Mouse (Mus musculus) limb, embryonic 10.5 days (tissue): Measurements from ENCODE around the gene Olfr1185-ps1. TPM values are rescaled to one million over a fixed set of nuclear protein-coding genes. Genes with fewer than 3 reads are reported as not detected.
"Not testable (repeated sequence)": the region's sequence is repeated elsewhere in the genome, so short reads cannot be mapped to it uniquely, and the experiment has no call there.

ENCODE experiments used
- DNase-seq: peaks from one replicate; pipeline ENCODE4 v3.0.0-alpha.2; 2017; ENCODE audit warnings: low spot score
- H3K27ac ChIP-seq: fragments of 300-500 bp; sonication (generic); 2 replicates; pipeline ENCODE4 v1.5.1; 2016; ENCODE audit warnings: mild to moderate bottlenecking
- H3K27me3 ChIP-seq: fragments of 300-500 bp; sonication (generic); 2 replicates; pipeline ENCODE4 v1.6.1; 2016; ENCODE audit warnings: low read depth, mild to moderate bottlenecking; ENCODE audit not compliant: poor library complexity, severe bottlenecking
- H3K36me3 ChIP-seq: fragments of 300-500 bp; sonication (generic); 2 replicates; pipeline ENCODE4 v1.6.1; 2016; ENCODE audit warnings: mild to moderate bottlenecking, moderate library complexity
- H3K4me1 ChIP-seq: fragments of 300-500 bp; sonication (generic); 2 replicates; pipeline ENCODE4 v1.6.1; 2016
- H3K4me3 ChIP-seq: fragments of 300-500 bp; sonication (generic); 2 replicates; pipeline ENCODE4 v1.5.1; 2016; ENCODE audit warnings: mild to moderate bottlenecking, moderate library complexity
- H3K9me3 ChIP-seq: fragments of 300-500 bp; sonication (generic); replicated peaks from 2 replicates; pipeline ENCODE4 v1.6.1; 2016; ENCODE audit warnings: mild to moderate bottlenecking
- WGBS: fragments of 180-500 bp; shearing (Covaris S2); methylation state at CpG from one replicate; pipeline ENCODE4 v1.1.7; 2016; 5-methylcytosine and 5-hydroxymethylcytosine counted together
- polyA plus RNA-seq: library from polyadenylated mRNA; unstranded; fragments of >200 nt; fragmentation: Nextera tagmentation; extraction: Ambion mirVana; gene quantifications from 2 replicates; pipeline ENCODE4 v1.2.1, GENCODE M21; 2016

The Olfr1185-ps1 gene
- polyA plus RNA-seq = not detected in 2 replicates

- DNase-seq = no peak
Measured at GRCm38 (mm10) chr2:88493020-88493419, at the start of gene Olfr1185-ps1. TSS of gene Olfr1185-ps1 (plus strand) at chr2:88493320.

DNA sequence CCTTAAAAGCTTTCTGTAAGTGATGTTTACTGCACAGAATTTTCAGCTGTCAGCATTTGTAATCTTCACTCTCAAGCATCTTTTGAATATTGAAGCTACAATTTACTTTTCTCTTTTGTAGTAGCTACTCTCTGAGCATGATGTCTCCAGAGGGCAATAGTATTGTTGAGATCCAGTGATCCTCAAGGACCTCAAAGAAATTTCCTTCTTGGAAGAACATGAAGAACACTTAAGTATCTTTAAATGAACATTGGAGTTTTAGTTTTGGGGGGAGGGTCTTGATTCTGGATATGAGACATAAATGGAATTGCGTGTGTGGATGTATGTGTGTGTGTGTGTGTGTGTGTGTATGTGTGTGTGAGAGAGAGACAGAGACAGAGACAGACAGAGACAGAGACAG is 44.1 kb upstream of the Olfr1185-ps1 start, which contains the start of gene Gm13757:
Gene Gm13757, minus strand, starts transcription at position 101 of the 400 bp plus-strand sequence.
- no peaks in the 10 kb centered on the region for H3K9me3 ChIP-seq
- 93% methylated on average over 1 of the region's 1 CpGs for WGBS
- no peaks in the 10 kb centered on the region for H3K36me3 ChIP-seq
- DNase-seq = no peak
- no peaks in the 10 kb centered on the region for H3K4me1 ChIP-seq
- H3K27me3 ChIP-seq = no peaks in the 10 kb centered on the region
- H3K27ac ChIP-seq = no peak within 1 kb of the TSS
- H3K4me3 ChIP-seq = no peak within 1 kb of the TSS

More at GRCm38 (mm10) chr2:88493020-88493419, at the start of gene Olfr1185-ps1:
- Histone ChIP-seq H3K36me3 (no peaks in the 10 kb centered on the region), H3K4me1 (no peaks in the 10 kb centered on the region), H3K4me3 (no peak within 1 kb of the TSS), H3K27me3 (no peaks in the 10 kb centered on the region), H3K9me3 (no peaks in the 10 kb centered on the region), H3K27ac (no peak within 1 kb of the TSS)
- 81% methylated on average over 2 of the region's 2 CpGs for WGBS

GRCm38 (mm10) chr2:88454567-88454966 is 38.6 kb upstream of the Olfr1185-ps1 start, which contains the start of gene Olfr1183:
TSS of gene Olfr1183 (plus strand) at chr2:88454867.
- H3K4me1 ChIP-seq, H3K9me3 ChIP-seq, H3K27me3 ChIP-seq, H3K36me3 ChIP-seq, H3K27ac ChIP-seq, DNase-seq, H3K4me3 ChIP-seq: not testable (repeated sequence)
- 77% methylated on average over 1 of the region's 1 CpGs for WGBS

GRCm38 (mm10) chr2:88483298-88483697 is 9.8 kb upstream of the Olfr1185-ps1 start, which contains the start of gene Olfr1184:
TSS of gene Olfr1184 (plus strand) at chr2:88483598.
- WGBS = 86% methylated on average over 2 of the region's 2 CpGs

GRCm38 (mm10) chr2:88518251-88518650 is 25.1 kb downstream of the Olfr1185-ps1 start, which contains the start of gene Olfr1186:
TSS of gene Olfr1186 (plus strand) at chr2:88518551.
- no peak within 1 kb of the TSS for H3K4me3 ChIP-seq
- no peak within 1 kb of the TSS for H3K27ac ChIP-seq
- no peaks in the 10 kb centered on the region for H3K27me3 ChIP-seq
- 88% methylated on average over 2 of the region's 2 CpGs for WGBS
- H3K36me3 ChIP-seq = no peaks in the 10 kb centered on the region
- no peaks in the 10 kb centered on the region for H3K4me1 ChIP-seq
- no peak for DNase-seq
- H3K9me3 ChIP-seq = no peaks in the 10 kb centered on the region

More at GRCm38 (mm10) chr2:88483298-88483697, 9.8 kb upstream of the Olfr1185-ps1 start, which contains the start of gene Olfr1184:
- Histone ChIP-seq H3K27me3 (no peaks in the 10 kb centered on the region), H3K36me3 (no peaks in the 10 kb centered on the region), H3K9me3 (no peaks in the 10 kb centered on the region), H3K4me3 (no peak within 1 kb of the TSS), H3K27ac (no peak within 1 kb of the TSS), H3K4me1 (no peaks in the 10 kb centered on the region)
- DNase-seq = no peak

DNA sequence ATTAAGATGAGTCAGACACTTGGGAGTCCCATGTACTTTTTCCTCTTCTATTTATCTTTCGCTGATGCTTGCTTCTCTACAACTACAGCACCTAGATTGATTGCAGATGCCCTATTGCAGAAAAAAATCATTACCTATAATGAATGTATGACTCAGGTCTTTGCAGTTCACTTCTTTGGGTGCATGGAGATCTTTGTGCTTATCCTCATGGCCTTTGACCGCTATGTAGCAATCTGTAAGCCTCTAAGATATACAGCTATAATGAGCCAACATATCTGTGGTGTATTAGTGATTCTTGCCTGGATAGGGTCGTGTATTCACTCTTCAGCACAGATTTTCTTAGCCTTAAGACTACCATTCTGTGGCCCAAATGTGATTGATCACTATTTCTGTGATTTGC is 32.6 kb downstream of the Olfr1185-ps1 start:
- WGBS = 83% methylated on average over 3 of the region's 3 CpGs
- no peak for DNase-seq
- H3K36me3 ChIP-seq = no peaks in the 10 kb centered on the region

More for the DNA sequence above, 32.6 kb downstream of the Olfr1185-ps1 start:
- Histone ChIP-seq H3K27me3 (no peaks in the 10 kb centered on the region), H3K27ac (no peak overlapping the region), H3K9me3 (no peaks in the 10 kb centered on the region), H3K4me3 (no peak overlapping the region), H3K4me1 (no peaks in the 10 kb centered on the region)

Other genes starting within 250 kb of the Olfr1185-ps1 start
- not detected in 2 replicates for gene Olfr1173, start 213.4 kb upstream of the Olfr1185-ps1 start, polyA plus RNA-seq
- gene Olfr1174-ps, start 178.2 kb upstream of the Olfr1185-ps1 start, polyA plus RNA-seq = not detected in 2 replicates
- gene Olfr1175-ps, start 166.1 kb upstream of the Olfr1185-ps1 start, polyA plus RNA-seq = not detected in 2 replicates
- gene Olfr1176, start 156.6 kb upstream of the Olfr1185-ps1 start, polyA plus RNA-seq = not detected in 2 replicates
- gene Olfr1177-ps, start 146.8 kb upstream of the Olfr1185-ps1 start, polyA plus RNA-seq = not detected in 2 replicates
- gene Olfr1178, start 106.3 kb upstream of the Olfr1185-ps1 start, polyA plus RNA-seq = not detected in 2 replicates
- not detected in 2 replicates for gene Olfr1179, start 86.9 kb upstream of the Olfr1185-ps1 start, polyA plus RNA-seq
- gene Olfr1180, start 74.2 kb upstream of the Olfr1185-ps1 start, polyA plus RNA-seq = not detected in 2 replicates
- not detected in 2 replicates for gene Olfr1181, start 67.1 kb upstream of the Olfr1185-ps1 start, polyA plus RNA-seq
- gene Gm13757, start 44.2 kb upstream of the Olfr1185-ps1 start, polyA plus RNA-seq = not detected in 2 replicates
- gene Olfr1183, start 38.5 kb upstream of the Olfr1185-ps1 start, polyA plus RNA-seq = not detected in 2 replicates
- not detected in 2 replicates for gene Olfr1184, start 9.7 kb upstream of the Olfr1185-ps1 start, polyA plus RNA-seq
- gene Olfr1186, start 25.2 kb downstream of the Olfr1185-ps1 start, polyA plus RNA-seq = not detected in 2 replicates
- gene Olfr1188, start 63.6 kb downstream of the Olfr1185-ps1 start, polyA plus RNA-seq = not detected in 2 replicates
- gene Olfr1189, start 93.1 kb downstream of the Olfr1185-ps1 start, polyA plus RNA-seq = not detected in 2 replicates
- gene Olfr1191-ps1, start 147.2 kb downstream of the Olfr1185-ps1 start, polyA plus RNA-seq = not detected in 2 replicates
- gene Olfr1192-ps1, start 155.2 kb downstream of the Olfr1185-ps1 start, polyA plus RNA-seq = not detected in 2 replicates
- gene Olfr1193, start 182.3 kb downstream of the Olfr1185-ps1 start, polyA plus RNA-seq = not detected in 2 replicates
- gene Olfr1195, start 195.9 kb downstream of the Olfr1185-ps1 start, polyA plus RNA-seq = not detected in 2 replicates
- gene Olfr1196, start 211.3 kb downstream of the Olfr1185-ps1 start, polyA plus RNA-seq = not detected in 2 replicates
- gene Olfr1197, start 239.0 kb downstream of the Olfr1185-ps1 start, polyA plus RNA-seq = not detected in 2 replicates